Mouse (Mus musculus): Measurements from ENCODE around the gene Nlrp3.

The Nlrp3 gene

GRCm38 (mm10) chr11:59541324-59541723, at the start of gene Nlrp3:
TSS of gene Nlrp3 (plus strand) at chr11:59541568.
- no peak for DNase-seq

GRCm38 (mm10) chr11:59496672-59497310, 44.6 kb upstream of the Nlrp3 start:
- no peak for DNase-seq

DNA sequence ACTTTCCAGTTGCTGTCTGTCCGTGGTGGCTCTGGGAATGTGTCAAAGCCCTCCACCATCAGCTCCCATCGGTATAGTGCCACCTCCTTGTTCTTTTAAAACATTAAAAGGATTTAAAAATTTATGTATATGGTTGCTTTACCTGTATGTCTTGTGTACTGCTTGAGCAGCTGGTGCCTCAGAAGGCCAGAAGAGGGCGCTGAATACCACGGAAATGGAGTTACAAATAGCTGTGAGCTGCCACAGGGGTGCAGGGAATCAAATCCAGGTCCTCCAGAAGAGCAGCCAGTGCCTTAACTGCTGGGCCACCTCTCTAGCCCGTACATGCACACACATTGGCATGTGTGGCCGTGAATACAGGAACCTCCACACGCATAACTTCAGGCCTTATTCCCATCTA, 43.6 kb upstream of the Nlrp3 start:
- no peak for DNase-seq

- no peak for DNase-seq
Measured at GRCm38 (mm10) chr11:59501978-59502700, 39.2 kb upstream of the Nlrp3 start.

DNA sequence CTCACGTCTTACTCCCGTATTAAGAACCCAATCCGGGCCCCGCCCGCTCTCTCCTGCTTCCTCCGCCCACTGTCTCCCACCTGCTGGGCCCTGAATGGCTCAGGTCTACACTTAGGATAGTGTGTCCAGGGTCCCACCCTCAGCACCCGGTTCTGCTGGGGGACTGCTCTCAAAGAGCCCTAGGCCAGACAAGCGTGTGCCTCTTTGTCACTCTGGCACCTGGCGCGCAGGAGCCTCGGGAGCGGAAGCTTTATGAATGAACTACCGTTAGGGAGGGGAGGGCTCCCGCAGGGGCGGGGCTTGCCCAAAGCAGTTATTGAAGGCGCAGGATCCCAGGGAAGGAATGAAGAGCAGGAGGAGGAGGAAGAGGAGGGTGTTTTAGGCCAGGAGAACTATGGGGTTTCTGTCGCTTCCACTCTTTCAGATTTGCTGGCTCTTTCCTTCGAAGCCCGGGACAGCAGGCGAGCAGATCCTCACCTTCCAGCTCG, 36.0 kb upstream of the Nlrp3 start:
- peak; percentile 58 for DNase-seq

DNA sequence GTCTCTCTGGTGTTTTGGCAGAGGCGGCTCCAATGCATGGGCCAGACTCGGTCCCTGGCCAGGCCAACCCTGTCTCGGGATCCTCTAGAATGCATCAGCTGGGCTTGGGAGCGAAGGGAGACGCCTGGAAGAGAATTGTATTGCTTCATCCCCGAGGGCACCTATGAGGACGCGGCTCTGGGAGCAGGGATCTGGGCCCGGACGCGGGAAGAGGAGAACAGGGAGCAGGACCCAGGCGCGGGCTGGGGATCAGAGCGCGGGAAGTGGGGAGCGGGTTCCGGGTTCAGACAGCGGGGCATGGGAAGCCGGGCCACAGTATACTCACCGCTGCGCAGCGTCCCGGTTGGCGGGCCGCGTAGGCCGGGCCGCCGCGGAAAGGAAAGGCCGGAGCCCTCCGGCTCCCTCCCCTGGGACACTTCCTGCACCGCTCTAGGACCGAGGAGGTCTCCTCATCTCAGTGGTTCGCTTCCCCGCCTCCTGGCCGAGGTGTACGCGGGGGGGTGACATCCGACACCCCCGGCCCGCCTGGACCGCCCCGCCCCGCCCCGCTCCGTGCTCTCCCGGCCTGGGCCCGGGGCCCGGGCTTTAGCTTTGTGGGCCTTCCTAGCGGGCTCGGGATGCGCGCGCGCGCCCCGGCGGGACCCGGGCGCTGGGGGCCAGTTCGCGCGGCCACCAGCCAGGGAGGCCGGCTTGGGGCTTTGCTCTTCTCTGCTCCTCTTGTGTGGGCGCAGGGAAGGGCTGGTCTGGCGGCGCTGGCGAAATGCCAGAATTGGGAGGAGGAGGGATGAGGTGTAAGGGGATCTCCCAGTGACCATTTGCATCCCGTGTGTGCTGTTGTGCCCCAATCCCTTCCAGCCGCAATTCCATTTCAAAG, 35.3 kb upstream of the Nlrp3 start:
- DNase-seq: peak; percentile 89

GRCm38 (mm10) chr11:59506713-59507074, 34.7 kb upstream of the Nlrp3 start:
- no peak for DNase-seq

GRCm38 (mm10) chr11:59511558-59511957, 29.8 kb upstream of the Nlrp3 start:
- no peak for DNase-seq

GRCm38 (mm10) chr11:59512733-59513132, 28.6 kb upstream of the Nlrp3 start:
- no peak for DNase-seq

GRCm38 (mm10) chr11:59513556-59513955, 27.8 kb upstream of the Nlrp3 start:
- no peak for DNase-seq

GRCm38 (mm10) chr11:59514381-59514780, 27.0 kb upstream of the Nlrp3 start:
- DNase-seq: no peak

GRCm38 (mm10) chr11:59514789-59515188, 26.6 kb upstream of the Nlrp3 start:
- no peak for DNase-seq

DNA sequence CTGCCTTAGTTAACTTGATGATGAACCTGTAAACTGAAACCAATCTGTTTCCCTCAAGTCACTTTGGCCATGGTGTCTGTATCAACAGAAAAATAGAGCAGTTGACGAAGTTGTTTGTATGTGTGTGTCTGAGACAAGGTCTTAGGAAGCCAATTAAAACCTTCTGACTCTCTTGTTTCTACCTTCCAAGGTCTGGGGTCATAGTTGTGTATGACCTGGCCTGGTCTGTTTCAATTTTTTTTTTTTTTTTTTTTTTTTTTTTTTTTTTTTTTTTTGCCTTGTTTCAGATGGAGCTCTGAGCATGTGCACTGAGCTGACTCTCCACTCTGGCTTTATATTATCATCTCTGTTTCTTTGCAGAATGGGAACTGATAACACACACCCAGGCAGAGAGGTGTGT, 23.9 kb upstream of the Nlrp3 start:
- DNase-seq: no peak

DNA sequence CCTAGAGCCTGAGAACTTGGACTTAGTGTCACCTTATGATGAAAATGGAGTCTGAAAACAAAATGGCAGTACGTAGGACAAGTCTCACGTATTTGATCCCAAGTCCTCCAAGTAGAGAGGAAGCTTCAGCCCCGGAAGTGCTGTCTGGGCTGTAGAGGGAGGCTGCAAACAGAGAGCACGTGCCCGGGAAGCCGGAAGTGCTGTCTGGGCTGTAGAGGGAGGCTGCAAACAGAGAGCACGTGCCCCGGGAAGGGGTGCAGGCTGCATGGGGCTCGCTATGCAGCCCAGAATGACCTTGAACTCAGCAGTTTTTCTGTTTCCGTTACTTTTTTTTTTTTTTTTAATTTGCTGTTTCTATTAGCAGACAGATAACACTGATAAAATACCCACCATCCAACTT, 23.1 kb upstream of the Nlrp3 start:
- no peak for DNase-seq

DNA sequence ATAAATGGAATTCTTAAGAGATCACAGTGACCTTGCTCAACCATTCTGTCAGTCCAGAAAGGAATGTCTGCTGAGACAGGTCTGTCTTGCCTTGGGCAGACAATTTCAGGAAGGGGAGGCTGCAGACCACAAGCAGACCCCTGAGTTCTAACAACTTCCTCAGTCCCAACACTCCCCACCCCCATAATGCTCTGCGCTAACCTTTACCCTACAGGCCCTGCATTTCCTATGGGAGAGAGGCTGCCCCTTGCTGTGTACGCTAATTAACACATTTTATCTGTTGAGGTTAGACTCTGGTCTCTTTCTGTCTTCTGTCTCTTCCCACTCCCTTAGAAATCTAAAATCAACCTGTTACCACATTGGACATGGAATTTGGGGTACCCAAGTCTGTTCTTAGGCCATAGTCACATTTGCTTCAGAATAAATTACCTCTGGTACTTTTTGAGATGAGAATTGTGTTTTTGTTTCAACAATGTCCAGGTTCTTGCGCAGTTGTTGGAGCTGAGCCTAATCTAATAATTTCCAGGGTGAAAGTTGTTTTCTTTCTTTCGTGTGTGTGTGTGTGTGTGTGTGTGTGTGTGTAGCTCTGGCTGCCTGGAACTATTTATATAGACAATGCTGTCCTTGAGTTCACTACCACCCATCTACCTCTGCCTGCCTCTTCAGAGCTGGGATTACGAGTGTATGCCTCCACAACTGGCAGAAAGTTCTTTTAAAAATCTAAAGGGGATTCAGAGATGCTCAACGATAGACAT, 21.4 kb upstream of the Nlrp3 start:
- DNase-seq: no peak

- DNase-seq: no peak
Measured at GRCm38 (mm10) chr11:59524150-59524549, 17.2 kb upstream of the Nlrp3 start.

DNA sequence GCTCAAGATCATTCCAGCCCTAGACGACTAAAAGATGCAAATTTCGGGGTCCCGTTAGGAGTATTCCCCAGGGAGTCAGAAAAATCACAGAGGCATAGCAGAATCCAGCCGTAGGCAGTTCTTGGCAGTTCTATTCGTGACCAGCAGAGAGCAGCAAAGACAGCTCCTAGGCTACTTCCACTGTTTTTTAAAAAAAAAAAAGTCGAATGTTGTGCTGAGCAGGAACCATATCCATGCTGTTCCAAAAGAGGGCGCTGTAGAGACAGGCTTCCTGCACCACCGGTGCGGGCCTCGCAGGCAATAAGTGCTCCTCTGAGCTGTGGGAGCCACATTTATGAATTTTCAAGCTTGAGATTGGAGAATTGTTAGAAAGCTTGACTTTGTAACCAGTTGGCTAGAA, 16.1 kb upstream of the Nlrp3 start:
- DNase-seq: peak; percentile 87

GRCm38 (mm10) chr11:59526472-59527080, 14.8 kb upstream of the Nlrp3 start, which contains the start of gene Zkscan17:
TSS of gene Zkscan17 (minus strand) at chr11:59526751.
- DNase-seq: peak; percentile 20

DNA sequence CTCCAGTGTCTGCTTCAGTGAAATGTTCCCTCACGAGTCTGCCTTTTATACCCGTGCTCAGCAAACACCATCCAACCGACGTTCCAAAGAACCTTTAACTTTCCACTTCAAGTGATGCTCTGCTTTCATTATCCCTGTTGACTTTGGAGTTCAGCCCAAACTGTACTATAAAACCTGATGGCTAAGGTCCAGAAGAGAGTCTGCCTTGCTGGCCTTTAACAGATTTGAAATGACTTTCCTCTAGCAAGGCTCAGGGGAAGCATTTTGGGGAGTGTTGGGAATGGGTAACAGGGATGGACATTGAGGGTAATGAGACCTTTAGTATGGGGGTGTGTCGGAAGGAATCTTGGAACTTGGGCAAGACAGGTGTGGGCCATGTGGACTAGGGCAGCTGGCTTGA, 11.1 kb upstream of the Nlrp3 start:
- no peak for DNase-seq

GRCm38 (mm10) chr11:59530870-59531535, 10.4 kb upstream of the Nlrp3 start:
- no peak for DNase-seq

DNA sequence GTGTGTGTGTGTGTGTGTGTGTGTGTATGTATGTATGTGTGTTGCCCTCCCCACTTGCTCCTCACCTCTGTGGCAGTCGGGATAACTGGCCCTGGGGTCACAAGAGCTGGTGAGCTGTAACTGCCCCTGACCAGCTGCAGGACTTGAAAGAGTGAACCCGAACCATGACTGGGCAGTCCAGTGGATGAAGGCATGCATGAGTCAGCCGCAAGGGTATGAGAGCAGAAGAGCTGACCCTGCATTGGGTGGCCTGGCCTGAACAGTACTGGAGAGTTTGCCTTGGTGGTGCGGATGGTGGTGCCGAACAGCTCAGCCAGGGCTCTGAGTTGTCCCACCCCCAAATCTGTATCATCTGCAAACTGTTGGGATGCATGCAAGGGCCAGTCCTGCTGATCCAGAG, 9.8 kb upstream of the Nlrp3 start:
- DNase-seq: no peak

All from lung, postnatal 14 days (tissue).